Mouse (Mus musculus): ENCODE results near the gene Ankle2. TPM values are rescaled to one million over a fixed set of nuclear protein-coding genes. Genes with fewer than 3 reads are reported as not detected.

The Ankle2 gene
- total and polyA plus RNA-seq, 3 experiments, result 6.7 to 32.7 (median 27.5) TPM

GRCm38 (mm10) chr5:110270242-110270641 lies 39.4 kb downstream of the Ankle2 start:
- no peak overlapping the region; the same call in 1 of the 2 replicates for H3K4me3 ChIP-seq
- intact Hi-C loops (cut with DNase I), result loop anchor here (1.0 kb wide), 1 partner anchor 16 kb away; the partner anchor contains the start of genes Pole and Pxmp2
- WGBS, result 95% methylated on average over 6 of the region's 6 CpGs
- TF ChIP-seq CTCF (IDR thresholded peaks at IDR 0.05), result no peak
- no peak for TF ChIP-seq EP300 (IDR thresholded peaks at IDR 0.05; ENCODE audit: insufficient read depth, low read depth, low read length)
- peaks cover 5% of the 10 kb centered on the region for H3K79me2 ChIP-seq (replicated peaks; ENCODE audit: control insufficient read depth, insufficient read depth, low read length)
- no peak overlapping the region for H3K9ac ChIP-seq (ENCODE audit: low read depth, low read length)
- no peaks in the 10 kb centered on the region for H3K36me3 ChIP-seq (ENCODE audit: control insufficient read depth, insufficient read depth, low read length)
- H3K4me1 ChIP-seq (ENCODE audit: control insufficient read depth, insufficient read depth, low read length), result peaks cover 5% of the 10 kb centered on the region
- no peaks in the 10 kb centered on the region for H3K27me3 ChIP-seq (ENCODE audit: control insufficient read depth, insufficient read depth, low read length)
- no peak for DNase-seq
- H3K27ac ChIP-seq, result no peak overlapping the region; the same call in 1 of the 2 replicates

DNA sequence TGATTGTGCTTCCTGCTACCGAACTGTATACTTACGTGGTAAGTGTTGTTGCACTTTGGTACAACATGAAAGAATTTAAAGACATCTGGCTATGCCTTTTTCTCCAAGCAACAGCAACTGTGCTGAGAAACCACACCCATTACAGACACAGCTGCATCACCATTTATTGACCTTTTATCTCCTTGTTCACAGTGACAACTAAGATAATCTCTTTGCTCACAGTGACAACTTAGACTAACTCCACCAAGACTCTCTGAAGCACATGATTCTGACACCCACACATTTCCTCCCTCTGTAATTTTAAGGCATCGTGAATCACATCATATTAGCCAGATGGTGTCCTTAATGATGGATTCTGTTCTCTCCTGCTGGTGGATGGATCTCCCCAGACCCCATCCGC lies 43.3 kb downstream of the Ankle2 start:
- Histone ChIP-seq H3K36me3 (ENCODE audit: control insufficient read depth, insufficient read depth, low read length) (no peaks in the 10 kb centered on the region), H3K27me3 (ENCODE audit: control insufficient read depth, insufficient read depth, low read length) (no peaks in the 10 kb centered on the region), H3K4me1 (ENCODE audit: control insufficient read depth, insufficient read depth, low read length) (no peaks in the 10 kb centered on the region), H3K79me2 (replicated peaks; ENCODE audit: control insufficient read depth, insufficient read depth, low read length) (peaks cover 4% of the 10 kb centered on the region), H3K27ac (no peak overlapping the region), H3K4me3 (no peak overlapping the region), H3K9ac (ENCODE audit: low read depth, low read length) (no peak overlapping the region)
- intact Hi-C loops (cut with DNase I), result no loop called here
- WGBS, result 63% methylated on average over 4 of the region's 4 CpGs
- TF ChIP-seq EP300 (IDR thresholded peaks at IDR 0.05; ENCODE audit: insufficient read depth, low read depth, low read length) (no peak), POLR2A (IDR thresholded peaks at IDR 0.05; ENCODE audit: insufficient read depth, low read depth, low read length) (no peak), CTCF (IDR thresholded peaks at IDR 0.05) (no peak)
- DNase-seq, result no peak

DNA sequence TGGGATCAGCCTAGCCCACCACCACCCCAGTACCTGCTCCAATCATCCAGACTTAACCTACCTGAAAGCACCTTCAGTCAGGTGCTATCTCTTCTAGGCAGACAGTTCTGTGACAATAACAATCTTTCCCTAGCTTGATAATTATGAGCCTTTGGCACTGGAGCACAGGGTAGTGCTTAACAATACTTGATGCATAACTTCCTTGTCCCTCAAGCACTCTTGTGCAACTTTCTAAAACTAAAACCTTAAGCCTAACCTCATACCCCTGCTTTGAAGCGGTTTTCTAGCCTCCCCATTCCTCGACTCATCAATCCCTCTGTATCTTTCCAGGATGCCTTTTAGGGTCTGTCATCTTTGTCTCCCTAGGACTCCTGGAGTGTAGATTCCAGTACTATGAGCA lies 44.0 kb downstream of the Ankle2 start:
- Histone ChIP-seq H3K79me2 (replicated peaks; ENCODE audit: control insufficient read depth, insufficient read depth, low read length) (no peaks in the 10 kb centered on the region), H3K4me3 (no peak overlapping the region), H3K27me3 (ENCODE audit: control insufficient read depth, insufficient read depth, low read length) (no peaks in the 10 kb centered on the region), H3K27ac (no peak overlapping the region), H3K36me3 (ENCODE audit: control insufficient read depth, insufficient read depth, low read length) (no peaks in the 10 kb centered on the region), H3K4me1 (ENCODE audit: control insufficient read depth, insufficient read depth, low read length) (no peaks in the 10 kb centered on the region), H3K9ac (ENCODE audit: low read depth, low read length) (no peak overlapping the region)
- no peak for DNase-seq
- no peak for TF ChIP-seq POLR2A (IDR thresholded peaks at IDR 0.05; ENCODE audit: insufficient read depth, low read depth, low read length)
- no peak for TF ChIP-seq EP300 (IDR thresholded peaks at IDR 0.05; ENCODE audit: insufficient read depth, low read depth, low read length)
- no peak for TF ChIP-seq CTCF (IDR thresholded peaks at IDR 0.05)
- 49% methylated on average over 2 of the region's 2 CpGs for WGBS
- intact Hi-C loops (cut with DNase I), result no loop called here

- intact Hi-C loops (cut with DNase I), result no loop called here
- Histone ChIP-seq H3K9ac (ENCODE audit: low read depth, low read length) (no peak overlapping the region), H3K27me3 (ENCODE audit: control insufficient read depth, insufficient read depth, low read length) (no peaks in the 10 kb centered on the region), H3K4me1 (ENCODE audit: control insufficient read depth, insufficient read depth, low read length) (no peaks in the 10 kb centered on the region), H3K79me2 (replicated peaks; ENCODE audit: control insufficient read depth, insufficient read depth, low read length) (no peaks in the 10 kb centered on the region), H3K4me3 (no peak overlapping the region), H3K36me3 (ENCODE audit: control insufficient read depth, insufficient read depth, low read length) (no peaks in the 10 kb centered on the region), H3K27ac (no peak overlapping the region)
- no peak for DNase-seq
- no peak for TF ChIP-seq POLR2A (IDR thresholded peaks at IDR 0.05; ENCODE audit: insufficient read depth, low read depth, low read length)
- WGBS, result 74% methylated on average over 2 of the region's 2 CpGs
These were observed 45.6 kb downstream of the Ankle2 start for GRCm38 (mm10) chr5:110276391-110276790.

- Histone ChIP-seq H3K36me3 (ENCODE audit: control insufficient read depth, insufficient read depth, low read length) (no peaks in the 10 kb centered on the region), H3K27me3 (ENCODE audit: control insufficient read depth, insufficient read depth, low read length) (no peaks in the 10 kb centered on the region), H3K4me3 (no peak overlapping the region), H3K4me1 (ENCODE audit: control insufficient read depth, insufficient read depth, low read length) (no peaks in the 10 kb centered on the region), H3K79me2 (replicated peaks; ENCODE audit: control insufficient read depth, insufficient read depth, low read length) (no peaks in the 10 kb centered on the region), H3K9ac (ENCODE audit: low read depth, low read length) (no peak overlapping the region), H3K27ac (no peak overlapping the region)
- no peak for TF ChIP-seq EP300 (IDR thresholded peaks at IDR 0.05; ENCODE audit: insufficient read depth, low read depth, low read length)
- TF ChIP-seq POLR2A (IDR thresholded peaks at IDR 0.05; ENCODE audit: insufficient read depth, low read depth, low read length), result no peak
- no peak for TF ChIP-seq CTCF (IDR thresholded peaks at IDR 0.05)
- no peak for DNase-seq
- intact Hi-C loops (cut with DNase I), result no loop called here
- 95% methylated on average over 1 of the region's 1 CpGs for WGBS
These were observed 46.1 kb downstream of the Ankle2 start for GRCm38 (mm10) chr5:110276910-110277309.

DNA sequence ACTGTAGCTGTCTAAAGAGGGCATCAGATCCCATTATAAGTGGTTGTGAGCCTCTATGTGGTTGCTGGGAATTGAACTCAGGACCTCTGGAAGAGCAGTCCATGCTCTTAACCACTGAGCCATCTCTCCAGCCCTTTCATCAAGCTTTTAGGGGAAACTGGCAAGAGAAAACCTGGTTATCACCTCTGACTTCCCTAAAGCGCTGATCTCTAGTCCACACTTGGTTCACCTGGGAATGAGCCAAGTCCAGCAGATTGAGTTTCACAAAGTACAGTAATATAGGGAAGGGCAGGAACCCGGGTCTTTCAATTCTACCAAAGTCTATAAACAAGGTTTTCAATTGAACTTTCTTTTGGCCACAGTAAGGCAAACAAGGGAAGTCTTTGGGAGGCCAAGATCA lies 51.2 kb downstream of the Ankle2 start:
- Histone ChIP-seq H3K9ac (ENCODE audit: low read depth, low read length) (no peak overlapping the region), H3K27me3 (ENCODE audit: control insufficient read depth, insufficient read depth, low read length) (no peaks in the 10 kb centered on the region), H3K4me1 (ENCODE audit: control insufficient read depth, insufficient read depth, low read length) (peaks cover 2% of the 10 kb centered on the region; the same call in 1 of the 2 replicates), H3K36me3 (ENCODE audit: control insufficient read depth, insufficient read depth, low read length) (no peaks in the 10 kb centered on the region), H3K79me2 (replicated peaks; ENCODE audit: control insufficient read depth, insufficient read depth, low read length) (no peaks in the 10 kb centered on the region), H3K4me3 (no peak overlapping the region), H3K27ac (no peak overlapping the region)
- 74% methylated on average over 2 of the region's 2 CpGs for WGBS
- DNase-seq, result no peak
- TF ChIP-seq CTCF (IDR thresholded peaks at IDR 0.05) (no peak), EP300 (IDR thresholded peaks at IDR 0.05; ENCODE audit: insufficient read depth, low read depth, low read length) (no peak), POLR2A (IDR thresholded peaks at IDR 0.05; ENCODE audit: insufficient read depth, low read depth, low read length) (no peak)
- intact Hi-C loops (cut with DNase I), result no loop called here
